Mouse (Mus musculus): Measurements from ENCODE around the gene Hist1h2ah. TPM values are rescaled to one million over a fixed set of nuclear protein-coding genes. Genes with fewer than 3 reads are reported as not detected.
"Not testable (repeated sequence)": the region's sequence is repeated elsewhere in the genome, so short reads cannot be mapped to it uniquely, and the experiment has no call there.

The Hist1h2ah gene
- total RNA-seq (2021): 100 to 1,000 TPM; 504 to 579 TPM

DNA sequence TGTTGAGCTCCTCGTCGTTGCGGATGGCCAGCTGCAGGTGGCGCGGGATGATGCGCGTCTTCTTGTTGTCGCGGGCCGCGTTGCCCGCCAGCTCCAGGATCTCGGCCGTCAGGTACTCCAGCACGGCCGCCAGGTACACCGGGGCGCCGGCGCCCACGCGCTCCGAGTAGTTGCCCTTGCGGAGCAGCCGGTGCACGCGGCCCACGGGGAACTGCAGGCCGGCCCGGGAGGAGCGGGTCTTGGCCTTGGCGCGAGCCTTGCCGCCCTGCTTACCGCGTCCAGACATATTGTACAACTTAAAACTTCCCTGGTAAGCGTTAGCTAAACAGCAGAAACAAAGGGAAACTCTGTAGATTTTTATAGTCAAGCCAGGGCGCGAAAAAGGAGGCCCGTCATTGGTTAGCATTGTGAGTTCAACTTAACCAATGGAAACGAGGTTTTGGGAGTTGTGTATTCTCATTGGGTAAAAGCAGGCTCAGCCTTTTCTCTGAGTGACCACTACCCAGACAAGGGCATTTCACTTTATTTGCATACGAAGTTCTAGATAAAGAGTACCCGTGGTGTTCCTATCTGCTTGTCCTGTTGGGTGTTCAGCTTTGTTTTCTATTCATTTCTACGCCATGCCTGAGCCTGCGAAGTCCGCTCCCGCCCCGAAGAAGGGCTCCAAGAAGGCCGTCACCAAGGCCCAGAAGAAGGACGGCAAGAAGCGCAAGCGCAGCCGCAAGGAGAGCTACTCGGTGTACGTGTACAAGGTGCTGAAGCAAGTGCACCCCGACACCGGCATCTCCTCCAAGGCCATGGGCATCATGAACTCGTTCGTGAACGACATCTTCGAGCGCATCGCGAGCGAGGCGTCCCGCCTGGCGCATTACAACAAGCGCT is at the start of gene Hist1h2ah, which contains the start of gene Hist1h2bk:
Gene Hist1h2ah, minus strand, starts transcription at position 302 of the 882 bp plus-strand sequence.
Gene Hist1h2bk, plus strand, starts transcription at position 604 of the 882 bp plus-strand sequence.
- DNase-seq: peak; percentile 85

DNA sequence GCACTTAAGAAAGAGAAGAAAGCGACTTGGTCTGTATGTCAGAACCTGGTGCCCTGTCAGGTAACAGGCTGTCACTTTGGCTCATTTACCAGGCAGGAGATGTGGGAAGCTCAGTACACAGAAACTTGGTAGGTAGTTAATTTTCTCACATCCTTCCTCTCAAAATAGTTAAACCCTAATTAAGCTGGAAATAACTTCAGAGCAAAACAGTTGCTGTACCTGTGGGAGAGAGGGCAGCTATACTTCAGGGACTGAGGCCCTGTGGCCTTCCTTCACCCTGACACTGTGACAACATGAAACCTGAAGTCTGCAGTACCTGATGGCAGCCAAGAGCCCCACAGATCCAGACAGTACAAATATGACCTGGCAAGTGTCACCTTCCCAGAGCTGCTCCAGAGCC is 48.8 kb upstream of the Hist1h2ah start, which contains the start of gene Vmn1r188:
Gene Vmn1r188, plus strand, starts transcription at position 301 of the 400 bp plus-strand sequence.
- DNase-seq: not testable (repeated sequence)

GRCm38 (mm10) chr13:22063468-22063867 is 28.1 kb upstream of the Hist1h2ah start:
- DNase-seq: no peak

- no peak for DNase-seq
These were observed 26.1 kb upstream of the Hist1h2ah start for GRCm38 (mm10) chr13:22061422-22061821.

- DNase-seq: no peak
These were observed 18.4 kb upstream of the Hist1h2ah start for GRCm38 (mm10) chr13:22053754-22054153.

- DNase-seq: no peak
These were observed 16.1 kb upstream of the Hist1h2ah start for GRCm38 (mm10) chr13:22051523-22051859.

DNA sequence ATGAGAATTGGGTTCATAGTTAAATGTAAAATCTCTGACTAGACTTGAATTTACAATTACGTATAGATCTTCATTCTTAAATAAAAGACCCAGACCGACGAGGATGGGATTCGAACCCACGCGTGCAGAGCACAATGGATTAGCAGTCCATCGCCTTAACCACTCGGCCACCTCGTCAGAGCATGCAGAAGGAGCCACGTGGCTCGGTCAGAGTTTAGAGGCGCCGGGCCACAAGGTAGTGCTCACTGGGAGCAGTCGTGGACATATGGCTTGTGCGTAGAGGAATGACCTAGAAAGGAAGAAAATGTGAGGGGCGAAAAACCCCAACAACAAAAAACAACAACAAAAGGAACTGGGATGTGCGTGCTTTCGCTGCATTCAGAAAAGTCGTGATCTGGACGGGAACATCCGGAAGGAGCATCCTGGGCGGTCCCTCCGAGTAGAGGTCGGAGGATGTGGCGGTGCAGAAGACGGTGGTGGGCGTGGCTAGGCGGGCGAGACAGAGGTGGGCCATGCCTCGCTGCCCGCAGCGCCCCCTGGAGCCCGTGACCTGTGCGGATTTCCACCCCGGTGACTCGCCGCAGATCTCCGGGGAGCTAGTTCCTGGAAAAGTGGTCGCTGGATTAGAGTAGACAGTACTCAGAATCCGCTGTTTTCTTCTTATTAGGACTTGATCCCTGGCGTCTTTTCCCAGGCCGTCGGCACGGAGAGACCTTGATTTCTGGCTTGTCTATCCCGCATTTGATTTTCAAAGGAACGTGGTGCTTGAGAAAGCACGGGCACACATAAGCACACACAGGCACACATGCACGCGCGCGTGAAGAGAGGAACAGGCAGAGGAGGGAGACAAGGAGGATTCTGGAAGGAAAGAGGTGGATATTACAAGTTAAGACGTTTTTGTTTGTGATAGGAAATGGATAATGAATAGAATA is 15.5 kb upstream of the Hist1h2ah start:
- peak; percentile 92 for DNase-seq

DNA sequence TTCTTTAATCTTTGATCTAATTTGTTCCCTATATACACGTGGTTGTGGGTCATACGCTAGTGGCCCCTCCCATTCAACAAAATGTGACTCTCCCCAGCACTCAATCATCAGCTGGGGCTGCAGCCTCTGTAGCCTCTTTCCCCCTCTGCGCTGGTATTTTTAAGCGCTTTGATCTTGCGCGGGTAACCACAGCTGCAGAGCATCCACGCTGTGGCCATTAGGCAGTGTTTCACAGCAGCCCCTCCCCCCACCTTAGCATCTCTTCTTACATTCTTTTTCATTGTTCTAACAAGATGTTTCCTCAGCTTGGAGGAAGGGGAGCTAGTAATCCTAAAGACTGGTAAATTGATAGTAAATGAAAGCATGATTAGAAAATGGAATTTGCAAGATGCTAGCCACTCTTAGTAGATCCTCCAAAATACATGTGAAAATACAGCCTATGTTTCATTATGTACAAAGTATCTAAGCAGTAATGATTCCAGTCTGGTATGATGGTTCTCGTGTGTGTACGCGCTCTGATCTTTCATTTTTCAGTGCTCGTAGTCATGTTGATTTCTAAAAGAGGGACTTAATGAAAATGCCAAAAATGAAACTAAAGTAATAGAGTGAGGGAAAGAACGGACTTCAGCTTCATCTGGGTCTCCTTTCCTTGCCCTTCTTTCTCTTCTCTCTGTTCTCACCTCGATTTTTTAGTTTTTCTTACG is 14.5 kb upstream of the Hist1h2ah start:
- DNase-seq: no peak

DNA sequence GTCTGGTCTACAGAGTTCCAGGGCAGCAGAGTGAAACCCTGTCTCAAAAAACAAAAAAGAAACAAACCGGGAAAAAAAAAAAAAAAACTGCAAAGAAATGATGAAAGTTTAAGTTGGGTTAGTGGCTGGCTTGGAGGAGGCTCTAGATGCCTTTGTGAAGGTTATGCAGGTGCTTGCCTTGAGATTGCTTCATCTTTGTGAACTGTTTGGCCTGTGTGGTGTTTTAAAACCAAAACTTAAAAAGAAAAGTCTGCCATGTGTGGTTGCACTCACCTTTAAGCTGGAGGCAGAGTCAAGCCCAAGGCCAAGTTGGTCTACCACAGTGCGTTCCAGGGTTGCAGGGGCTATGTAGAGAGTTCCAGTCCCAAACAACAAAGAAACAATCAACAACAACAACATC is 13.7 kb upstream of the Hist1h2ah start:
- DNase-seq: no peak

GRCm38 (mm10) chr13:22045311-22045710 is 9.9 kb upstream of the Hist1h2ah start:
- DNase-seq: no peak

- no peak for DNase-seq
These were observed 9.2 kb upstream of the Hist1h2ah start for GRCm38 (mm10) chr13:22044432-22045155.

DNA sequence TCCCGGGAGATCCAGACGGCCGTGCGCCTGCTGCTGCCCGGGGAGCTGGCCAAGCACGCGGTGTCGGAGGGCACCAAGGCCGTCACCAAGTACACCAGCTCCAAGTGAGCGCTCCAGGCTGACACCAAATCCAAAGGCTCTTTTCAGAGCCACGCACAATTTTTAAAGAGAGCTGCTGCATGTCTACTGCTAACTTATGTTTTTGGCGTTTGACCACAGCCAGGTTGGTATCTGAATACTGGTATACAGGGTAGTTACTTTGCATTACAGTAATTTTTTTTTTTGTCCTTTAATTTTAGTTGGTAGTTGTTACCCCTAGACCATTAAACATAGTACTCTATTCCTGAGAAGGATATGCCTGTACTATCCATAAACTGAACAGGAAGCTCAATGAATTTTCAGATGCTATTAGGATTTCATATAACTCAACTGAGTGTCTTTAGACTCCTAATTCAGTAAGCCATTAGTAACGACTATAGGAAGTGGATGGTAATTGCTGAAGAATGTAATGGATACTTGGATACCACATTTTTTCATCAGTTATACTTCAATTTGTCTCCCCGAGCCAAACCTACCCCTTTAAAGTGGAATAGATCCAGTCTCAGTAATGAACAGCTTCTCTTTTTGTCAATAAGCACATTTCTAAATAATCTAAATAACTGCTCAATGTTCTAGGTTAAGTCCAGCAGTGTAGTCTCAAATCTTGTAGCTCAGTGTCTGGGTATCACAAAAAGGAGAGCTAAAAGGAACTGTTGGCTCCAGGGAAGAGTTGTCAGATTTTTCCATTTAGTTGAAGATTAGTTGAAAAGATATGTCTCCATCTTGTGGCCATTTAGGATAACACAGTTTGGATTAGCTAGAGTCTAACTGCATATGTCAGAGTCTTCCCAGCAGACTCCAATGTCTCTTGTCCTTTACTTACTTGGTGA is 8.4 kb upstream of the Hist1h2ah start:
- DNase-seq: no peak

DNA sequence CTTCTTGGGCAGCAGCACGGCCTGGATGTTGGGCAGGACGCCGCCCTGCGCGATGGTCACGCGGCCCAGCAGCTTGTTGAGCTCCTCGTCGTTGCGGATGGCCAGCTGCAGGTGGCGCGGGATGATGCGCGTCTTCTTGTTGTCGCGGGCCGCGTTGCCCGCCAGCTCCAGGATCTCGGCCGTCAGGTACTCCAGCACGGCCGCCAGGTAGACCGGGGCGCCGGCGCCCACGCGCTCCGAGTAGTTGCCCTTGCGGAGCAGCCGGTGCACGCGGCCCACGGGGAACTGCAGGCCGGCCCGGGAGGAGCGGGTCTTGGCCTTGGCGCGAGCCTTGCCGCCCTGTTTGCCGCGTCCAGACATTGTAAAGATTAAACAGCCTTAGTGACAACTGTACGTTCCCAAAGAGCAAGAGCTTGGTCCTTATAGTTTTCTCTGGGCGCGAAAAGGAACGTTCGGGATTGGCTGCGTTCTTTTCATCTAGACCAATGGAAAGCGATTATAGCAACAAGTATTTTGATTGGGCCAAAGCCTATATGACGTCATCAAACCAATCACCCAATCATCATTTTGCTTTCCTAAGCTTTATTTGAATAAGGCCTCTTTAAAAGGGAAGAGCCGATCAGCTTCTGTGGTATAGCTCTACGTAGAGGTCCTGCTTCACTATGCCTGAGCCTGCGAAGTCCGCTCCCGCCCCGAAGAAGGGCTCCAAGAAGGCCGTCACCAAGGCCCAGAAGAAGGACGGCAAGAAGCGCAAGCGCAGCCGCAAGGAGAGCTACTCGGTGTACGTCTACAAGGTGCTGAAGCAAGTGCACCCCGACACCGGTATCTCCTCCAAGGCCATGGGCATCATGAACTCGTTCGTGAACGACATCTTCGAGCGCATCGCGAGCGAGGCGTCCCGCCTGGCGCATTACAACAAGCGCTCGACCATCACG is 7.5 kb upstream of the Hist1h2ah start, which contains the start of the genes Hist1h2ag and Hist1h2bj:
Gene Hist1h2ag, minus strand, starts transcription at position 377 of the 935 bp plus-strand sequence.
Gene Hist1h2bj, plus strand, starts transcription at position 647 of the 935 bp plus-strand sequence.
- DNase-seq: peak; percentile 87

GRCm38 (mm10) chr13:22041651-22042567 is 6.5 kb upstream of the Hist1h2ah start:
- no peak for DNase-seq

GRCm38 (mm10) chr13:22041142-22041536 is 5.8 kb upstream of the Hist1h2ah start, which contains the start of gene Hist1h4i:
TSS of gene Hist1h4i (minus strand) at chr13:22041362.
- DNase-seq: peak; percentile 96

DNA sequence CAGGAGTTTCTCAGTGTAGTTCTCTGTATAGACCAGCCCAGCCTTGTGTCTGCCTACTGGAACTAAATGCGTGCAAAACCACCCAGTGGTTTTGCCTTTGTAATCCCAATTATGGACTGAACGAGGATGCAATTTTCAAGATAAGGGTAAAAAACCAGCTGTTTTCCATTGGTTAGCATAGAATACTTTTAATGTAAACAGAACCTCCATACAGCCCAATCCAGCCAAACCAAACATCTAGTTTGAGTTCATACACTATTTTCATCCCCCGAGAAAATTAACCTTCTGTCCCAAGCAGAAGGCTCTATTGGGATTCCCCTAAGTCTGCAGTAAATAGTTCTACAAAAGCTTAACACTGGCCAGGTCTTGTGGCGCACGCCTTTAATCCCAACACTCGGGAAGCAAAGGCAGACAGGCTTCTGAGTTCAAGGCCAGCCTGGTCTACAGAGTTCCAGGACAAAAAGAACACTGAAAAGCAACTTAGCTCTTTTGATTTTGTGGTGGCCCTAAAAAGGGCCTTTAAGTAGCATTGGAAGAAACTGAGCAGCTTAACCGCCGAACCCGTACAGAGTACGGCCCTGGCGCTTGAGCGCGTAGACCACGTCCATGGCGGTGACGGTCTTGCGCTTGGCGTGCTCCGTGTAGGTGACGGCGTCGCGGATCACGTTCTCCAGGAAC is 5.2 kb upstream of the Hist1h2ah start:
- DNase-seq: no peak

DNA sequence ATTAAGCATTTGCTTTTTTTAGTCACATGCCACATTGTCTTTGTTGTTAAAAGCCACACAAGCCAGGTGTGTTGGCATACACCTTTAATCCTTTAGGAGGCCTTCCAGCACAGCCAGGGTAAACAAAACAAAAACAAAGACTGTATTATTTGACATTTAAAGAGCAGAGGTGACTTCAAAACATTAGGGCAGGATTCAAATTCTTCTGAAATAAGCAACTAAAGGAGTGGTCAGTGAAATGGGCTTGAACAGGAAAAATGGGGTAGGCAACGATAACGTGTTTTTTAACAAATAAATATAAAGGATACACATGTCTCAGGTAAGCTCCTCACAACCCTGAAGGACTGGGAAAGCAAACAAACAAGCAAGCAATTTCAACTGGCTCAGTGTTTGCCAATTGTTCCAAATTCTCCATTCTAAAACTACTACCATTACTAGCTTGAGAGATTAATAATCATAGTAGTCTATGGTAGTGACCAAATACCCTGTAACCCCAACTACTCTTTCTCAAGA is 4.6 kb upstream of the Hist1h2ah start:
- no peak for DNase-seq
